Mouse (Mus musculus): ENCODE measurements around the gene Snapc3.
"Not testable (repeated sequence)": the region's sequence is repeated elsewhere in the genome, so short reads cannot be mapped to it uniquely, and the experiment has no call there.

The Snapc3 gene

DNA sequence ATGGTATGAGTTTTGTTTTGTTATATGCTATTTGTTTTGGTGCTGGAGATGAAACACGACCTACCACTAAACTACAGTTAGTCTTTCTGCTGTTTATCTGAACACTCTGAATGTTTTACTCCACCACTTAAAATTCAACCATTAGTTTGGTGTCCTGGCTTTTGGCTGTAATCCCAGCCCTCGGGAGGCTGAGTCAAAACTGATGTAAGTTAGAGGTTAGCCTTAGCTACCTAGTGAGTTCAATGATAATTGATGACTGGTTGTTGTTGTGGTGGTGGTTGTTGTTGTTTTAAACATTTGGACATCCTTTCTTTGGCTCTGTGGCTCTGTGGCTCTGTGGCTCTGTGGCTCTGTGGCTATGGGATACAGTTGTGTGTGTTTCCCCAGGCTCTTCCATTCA is 1.3 kb downstream of the Snapc3 start:
- no peak for DNase-seq

DNA sequence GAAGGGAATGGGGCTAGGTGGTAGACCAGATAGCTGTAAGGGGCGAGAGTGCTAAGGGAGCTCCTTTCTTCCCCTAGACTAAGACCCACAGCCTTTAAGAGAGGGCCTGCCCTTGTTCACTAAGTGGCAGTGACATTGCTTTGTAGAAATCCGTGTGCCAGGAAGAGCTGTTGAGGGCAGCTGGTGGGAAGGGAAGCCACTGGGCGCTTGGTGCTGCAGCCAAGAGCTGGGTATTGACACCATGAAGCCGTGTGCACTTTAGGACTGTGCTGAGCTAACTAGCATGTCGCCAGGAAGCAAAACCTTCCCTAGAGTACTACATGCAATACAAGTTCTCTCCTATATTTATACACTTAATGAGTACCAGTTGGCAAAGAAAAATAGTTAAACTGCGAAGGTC is 6.1 kb downstream of the Snapc3 start:
- DNase-seq: peak; percentile 57 to 73

DNA sequence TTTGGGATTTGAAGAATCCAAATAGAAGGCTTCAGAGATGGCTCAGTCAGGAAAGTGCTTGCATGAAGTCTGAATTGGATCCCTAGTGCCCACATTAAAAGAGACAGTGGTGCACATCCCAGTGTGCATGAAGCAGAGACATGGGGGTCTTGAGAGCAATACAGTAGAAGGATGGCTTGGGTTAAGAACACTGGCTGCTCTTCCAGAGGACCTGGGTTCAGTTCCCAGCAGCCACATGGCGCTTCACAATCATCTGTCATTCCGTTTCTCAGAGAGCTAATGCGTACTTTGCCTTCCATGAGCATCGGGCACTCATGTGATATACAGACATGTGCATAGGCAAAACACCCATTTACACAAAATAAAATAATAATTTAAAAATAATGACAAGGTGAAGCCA is 7.6 kb downstream of the Snapc3 start:
- DNase-seq: no peak

DNA sequence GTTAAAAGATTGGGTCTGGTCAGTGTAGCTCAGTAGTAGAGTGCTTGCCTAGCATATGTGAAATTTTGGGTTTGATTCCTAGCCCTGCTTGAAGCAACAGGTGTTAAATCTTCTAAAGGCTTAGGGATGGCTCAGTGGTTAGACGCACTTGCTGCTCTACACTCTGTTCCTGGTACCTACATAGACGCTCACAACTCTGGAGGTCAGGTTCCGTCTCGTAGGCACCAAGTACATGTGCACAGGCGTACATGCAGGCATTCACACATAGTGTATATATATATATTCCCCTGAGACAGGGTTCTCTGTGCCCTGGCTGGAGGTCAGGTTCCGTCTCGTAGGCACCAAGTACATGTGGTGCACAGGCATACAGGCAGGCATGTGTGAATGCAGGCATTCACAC is 9.6 kb downstream of the Snapc3 start:
- DNase-seq: no peak

DNA sequence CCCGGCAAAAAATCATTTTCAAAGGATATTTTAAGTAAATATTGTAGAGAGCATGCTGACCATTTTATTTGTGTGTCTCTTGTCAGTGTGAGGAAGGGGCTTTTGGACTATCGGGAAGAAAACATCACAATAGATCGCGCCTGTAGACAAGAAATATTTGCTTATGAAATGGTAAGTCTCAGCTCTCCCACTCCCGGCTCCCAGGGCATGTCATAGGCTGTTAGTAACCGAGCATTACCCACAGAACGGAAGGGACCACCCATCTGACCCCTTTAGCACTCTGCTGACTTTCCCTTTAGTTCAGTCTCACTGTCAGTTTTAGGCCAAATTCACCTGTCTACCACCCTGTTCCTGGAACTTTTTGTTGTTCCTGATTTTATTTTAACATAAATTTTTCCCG is 10.2 kb downstream of the Snapc3 start:
- no peak for DNase-seq

DNA sequence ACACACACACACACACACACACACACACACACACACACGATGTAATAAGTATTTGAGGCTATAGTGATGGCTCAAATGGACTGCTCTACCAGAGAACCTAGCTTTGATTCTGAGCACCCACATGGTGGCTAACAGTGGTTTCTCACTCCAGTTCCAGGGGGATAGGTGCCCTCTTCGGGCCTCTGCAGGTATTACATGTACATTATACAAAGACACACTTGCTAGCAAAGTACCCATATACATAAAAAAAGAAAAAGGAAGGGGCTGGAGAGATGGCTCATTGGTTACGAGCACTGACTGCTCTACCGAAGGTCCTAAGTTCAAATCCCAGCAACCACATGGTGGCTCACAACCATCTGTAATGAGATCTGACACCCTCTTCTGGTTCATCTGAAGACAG is 11.3 kb downstream of the Snapc3 start:
- no peak for DNase-seq

DNA sequence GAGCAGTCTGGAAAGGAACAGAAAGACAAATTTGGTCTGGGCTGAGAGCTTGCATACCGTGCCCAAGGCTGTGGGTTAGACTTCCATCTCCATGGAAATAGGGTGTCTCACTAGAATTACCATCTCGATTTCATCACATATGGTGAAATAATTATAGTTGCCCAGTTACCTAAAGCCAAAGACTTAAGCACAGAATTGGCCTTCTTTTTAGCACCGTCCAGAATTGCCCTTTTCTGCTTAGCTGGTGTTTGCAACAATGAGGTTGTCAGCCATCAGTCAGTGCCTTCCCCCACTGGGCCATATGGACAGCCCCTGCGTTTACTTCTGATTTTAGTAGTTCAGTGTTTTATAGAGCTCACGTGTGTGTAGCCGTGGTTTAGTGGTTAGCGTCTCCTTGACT is 14.4 kb downstream of the Snapc3 start:
- DNase-seq: no peak

DNA sequence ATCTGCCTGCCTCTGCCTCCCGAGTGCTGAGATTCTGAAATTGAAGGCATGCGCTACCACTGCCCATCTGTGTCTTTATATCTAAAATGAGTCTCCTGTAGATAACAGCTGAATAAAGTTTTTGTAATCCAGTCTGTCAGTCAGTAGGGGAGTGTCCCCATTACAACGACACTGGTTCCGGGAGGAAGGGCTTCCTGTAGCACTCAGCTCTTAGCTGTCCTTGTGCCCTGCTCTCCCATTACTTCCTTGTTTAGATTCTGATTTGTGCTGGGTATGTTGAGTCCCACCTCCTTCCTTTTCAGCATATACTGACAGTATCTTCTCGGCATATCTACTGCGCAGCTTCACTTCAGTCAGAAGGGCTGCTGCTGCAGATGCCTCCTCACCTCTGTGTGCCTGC is 15.4 kb downstream of the Snapc3 start:
- DNase-seq: no peak

DNA sequence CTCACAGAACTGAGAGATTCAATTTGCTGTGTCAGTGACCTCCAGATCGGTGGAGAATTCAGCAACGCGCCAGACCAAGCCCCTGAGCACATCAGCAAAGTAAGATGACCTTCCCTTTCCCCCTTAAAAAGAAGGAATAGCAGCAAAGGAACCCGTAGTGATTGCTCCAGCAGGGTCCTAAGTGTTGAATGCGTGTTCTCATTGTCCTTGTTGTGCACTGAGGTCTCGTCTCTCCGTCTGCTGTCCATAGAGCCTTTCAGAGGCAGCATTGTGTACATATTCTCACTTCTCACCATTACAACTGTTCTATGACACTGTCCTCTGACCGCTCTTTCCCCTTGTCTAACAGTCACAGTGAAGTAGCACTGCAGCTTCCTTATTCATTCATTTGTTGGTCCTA is 18.9 kb downstream of the Snapc3 start:
- no peak for DNase-seq

DNA sequence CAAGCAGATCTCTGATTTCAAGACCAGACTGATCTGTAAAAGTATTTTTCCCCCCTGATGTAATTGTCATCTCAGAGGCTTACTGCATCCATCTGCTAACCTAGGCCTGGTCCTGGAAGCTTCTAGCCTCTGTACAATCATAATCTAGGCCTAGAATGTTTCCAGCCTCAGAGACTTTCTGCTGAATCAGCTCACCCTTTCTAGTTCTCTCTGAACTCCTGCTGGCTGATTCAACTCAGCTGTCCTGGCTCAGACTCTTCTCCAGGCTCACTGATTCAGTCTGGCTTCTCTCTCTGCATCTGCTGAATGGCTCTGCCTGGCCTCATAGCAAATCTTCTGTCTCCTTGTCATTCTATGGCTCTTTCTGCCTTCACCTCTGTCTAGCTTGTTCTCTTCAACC is 20.6 kb downstream of the Snapc3 start:
- no peak for DNase-seq

DNA sequence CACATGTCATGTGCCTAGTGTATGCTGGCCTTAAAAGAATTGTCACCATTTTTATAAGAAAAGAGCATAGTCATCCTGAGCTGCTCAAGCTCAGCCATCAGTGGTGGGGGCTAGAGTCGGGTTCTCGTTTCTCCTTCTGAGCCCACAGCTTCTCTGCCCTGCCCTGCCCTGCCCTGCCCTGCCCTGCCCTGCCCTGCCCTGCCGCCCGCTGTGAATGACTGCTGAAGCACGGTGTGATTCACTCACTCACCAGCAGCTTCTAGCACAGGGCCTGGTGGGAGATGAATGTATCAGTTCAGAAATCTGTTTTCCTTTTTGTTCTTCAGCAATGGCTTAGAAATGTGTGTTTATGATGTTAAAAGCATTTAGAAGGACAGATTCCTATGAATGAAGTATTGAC is 21.5 kb downstream of the Snapc3 start:
- DNase-seq: peak in 1 of 2 experiments; percentile 33

DNA sequence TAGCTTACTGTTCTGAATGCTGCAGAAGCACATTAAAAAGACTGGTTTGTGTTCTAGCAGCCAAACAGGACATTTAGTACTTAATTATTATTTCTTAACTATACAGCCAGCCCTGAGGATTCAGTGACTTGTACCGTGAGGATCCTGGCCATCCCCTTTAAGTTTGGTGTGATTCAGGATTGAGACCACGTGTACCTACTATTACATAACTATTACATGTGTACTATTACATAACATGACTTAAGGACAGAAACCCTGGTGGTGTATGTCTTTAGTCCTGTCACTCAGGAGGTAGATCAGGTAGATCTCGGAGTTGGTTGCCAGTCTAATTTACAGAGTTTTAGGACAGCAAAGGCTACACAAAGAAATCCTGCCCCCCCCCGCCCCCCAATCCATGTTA is 23.5 kb downstream of the Snapc3 start:
- no peak for DNase-seq

DNA sequence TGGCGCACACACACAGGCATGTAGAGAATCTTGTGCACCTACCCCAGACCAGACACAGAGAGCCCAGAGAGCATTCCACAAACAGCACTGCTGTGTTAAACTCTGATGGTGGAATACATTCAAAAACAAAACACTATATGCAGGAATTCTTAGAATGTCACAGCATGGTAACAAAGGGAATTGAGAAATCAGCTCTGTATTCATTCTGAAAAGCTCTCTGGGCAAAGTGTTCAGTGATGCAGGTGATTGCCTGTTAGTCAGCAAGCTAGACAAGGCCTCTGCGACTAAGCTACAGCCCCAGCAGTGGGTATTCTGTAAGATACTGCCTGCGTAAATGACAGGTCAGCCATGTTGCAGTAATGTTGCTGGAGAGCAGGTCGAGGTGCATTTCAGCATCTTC is 33.3 kb downstream of the Snapc3 start:
- no peak for DNase-seq

DNA sequence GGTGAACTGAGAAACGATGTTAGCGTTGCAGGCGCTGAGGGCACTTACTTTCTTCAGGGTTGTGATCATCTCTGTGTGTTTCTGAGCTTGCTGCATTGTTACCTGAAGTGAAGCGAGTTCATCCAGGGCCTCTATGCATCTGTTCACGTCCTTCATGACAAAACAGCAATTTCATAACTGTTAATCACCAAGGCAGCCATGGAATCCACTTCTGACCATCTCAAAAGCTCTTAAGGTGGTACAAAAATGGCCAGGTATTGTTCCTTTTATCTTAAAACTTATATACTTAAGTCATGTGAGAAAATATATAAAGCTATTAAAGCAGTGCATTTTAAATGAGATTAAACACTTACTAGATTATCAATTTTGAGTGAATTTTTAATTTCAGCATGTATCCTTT is 42.6 kb downstream of the Snapc3 start:
- DNase-seq: no peak

DNA sequence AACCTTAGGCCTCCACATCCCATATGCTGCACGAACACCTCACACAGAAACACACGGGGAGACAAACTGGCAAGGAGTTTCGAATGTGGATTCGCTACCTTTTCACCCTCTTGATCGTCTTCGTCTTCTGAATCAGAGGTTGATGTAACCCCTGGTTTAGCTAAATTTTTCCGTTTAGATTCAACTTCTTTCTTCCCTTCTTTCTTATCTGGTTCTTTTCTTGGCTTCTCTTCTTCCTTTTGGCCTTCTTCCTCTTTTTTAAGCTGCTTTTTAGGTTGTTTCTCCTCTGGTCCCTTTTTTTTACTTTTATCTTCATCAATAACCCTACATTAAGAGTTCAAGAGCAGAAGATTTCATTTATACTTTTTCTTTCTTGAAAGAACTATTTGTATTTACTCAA is 47.3 kb downstream of the Snapc3 start:
- DNase-seq: no peak

DNA sequence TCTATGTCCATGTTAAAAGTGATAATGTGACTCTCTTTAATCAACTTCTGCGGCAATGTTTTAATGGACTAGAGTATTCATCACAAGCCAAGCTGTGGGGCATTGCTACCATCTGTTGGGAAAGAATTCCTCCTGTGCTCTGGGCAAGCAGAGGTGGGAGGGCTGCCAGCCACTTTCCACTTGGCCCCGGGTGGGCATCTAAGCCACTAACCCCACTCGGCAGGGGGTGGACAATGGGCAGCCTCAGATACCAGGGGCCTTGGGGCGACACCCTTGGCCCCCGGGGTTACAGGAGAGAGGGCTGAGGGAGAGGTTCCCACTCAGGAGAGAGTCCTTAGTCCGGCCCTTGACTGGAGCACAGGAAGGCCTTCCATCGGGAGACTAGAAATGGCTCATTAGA is 50.1 kb downstream of the Snapc3 start:
- peak; percentile 91 for DNase-seq

DNA sequence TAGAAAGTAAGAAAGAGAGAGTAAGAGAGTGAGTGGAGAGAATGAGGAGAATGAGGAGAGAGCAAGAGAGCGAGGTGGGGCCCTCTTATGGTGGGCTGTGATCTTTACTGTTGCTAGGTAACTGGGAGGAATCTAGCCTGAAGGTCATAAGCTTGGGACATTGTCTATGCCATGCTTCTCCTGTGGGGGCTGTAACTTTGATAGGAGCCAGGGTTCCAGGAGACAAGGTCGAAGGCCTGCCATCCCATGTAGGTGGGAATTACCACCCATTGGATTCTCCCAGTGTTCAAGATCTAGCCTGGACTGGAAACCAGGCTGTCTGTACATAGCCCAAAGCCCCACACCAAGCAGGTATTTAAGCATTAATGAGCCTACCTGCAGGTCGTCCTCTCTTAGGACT is 50.7 kb downstream of the Snapc3 start:
- DNase-seq: no peak

DNA sequence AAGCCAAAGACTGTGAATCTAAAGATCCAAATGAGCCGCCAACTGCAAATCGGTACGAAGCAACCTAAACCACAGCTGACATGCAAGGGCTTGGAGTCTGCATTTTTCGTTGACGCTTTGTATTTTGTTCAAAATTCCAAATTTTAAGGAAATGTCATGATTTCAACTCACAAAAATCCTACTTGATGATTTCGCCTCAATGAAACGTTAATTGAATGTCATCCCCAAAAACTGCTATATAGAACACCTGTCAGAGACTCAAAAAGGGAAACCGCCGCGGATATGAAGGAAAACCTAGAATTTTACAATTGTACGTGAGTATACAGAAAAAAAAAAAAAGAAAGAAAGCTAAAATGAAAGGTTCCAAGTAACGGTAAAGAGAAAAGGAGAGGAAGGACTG is 67.7 kb downstream of the Snapc3 start:
- DNase-seq: no peak

DNA sequence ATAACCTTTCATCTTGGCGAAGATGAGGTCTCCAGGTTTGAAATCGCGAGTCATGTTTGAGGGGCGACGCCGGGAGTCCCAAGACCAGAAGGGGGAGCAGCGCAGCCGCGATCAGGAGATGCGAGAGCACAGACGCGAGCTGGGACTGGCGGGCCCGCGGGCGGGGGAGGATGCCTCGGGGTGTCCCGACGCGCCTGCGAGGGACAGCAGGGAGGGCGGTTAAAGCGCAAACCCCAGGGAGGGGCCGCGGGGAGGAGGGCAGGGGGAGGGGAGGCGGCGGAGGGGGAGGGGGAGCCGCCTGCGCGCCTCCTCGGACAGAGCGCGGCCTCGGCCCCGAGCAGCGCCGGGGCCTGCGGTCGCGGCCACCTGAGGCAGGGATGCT is 68.2 kb downstream of the Snapc3 start:
- peak; percentile 91 to 95 for DNase-seq

DNA sequence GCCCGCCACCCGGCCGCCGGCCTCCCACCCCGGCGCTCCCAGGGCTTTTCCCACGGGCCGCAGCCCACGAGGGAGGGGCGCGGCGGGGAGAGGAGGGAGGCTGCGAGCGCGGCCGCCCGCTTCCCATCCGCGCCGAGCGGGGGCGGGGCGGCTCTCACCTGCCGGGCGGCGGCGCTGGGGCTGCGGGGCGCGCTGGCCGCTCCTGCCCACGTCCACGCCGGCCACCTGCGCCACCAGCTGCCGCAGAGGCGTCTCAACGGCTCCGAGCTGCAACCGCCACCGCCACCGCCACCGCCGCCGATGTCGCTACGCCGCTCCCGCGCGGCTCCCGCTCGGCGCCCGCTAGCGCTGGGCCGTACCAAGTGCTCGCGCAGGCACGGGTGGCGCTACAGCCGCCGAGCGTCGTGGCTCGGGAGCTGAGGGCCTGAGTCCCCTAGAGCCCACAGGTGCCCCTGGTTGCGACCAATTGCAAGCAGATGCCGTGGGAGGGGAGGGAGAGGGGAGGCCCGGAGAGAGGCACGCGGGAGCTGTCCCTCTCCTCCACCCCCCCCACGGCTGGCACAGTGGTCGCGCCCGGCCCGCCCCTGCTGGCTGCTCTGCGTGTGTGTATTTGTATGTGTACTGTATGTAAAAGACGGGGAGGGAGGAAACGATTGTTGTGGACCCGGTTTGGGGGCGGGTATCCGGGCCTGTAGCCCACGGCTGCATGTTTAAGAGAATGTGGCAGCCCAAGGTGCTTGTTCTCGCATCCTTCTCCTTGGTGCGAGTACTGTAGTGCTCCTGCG is 68.8 kb downstream of the Snapc3 start, which contains the start of gene Psip1:
Gene Psip1, minus strand, starts transcription at position 343 of the 785 bp plus-strand sequence.
- peak; percentile 96 to 97 for DNase-seq

DNA sequence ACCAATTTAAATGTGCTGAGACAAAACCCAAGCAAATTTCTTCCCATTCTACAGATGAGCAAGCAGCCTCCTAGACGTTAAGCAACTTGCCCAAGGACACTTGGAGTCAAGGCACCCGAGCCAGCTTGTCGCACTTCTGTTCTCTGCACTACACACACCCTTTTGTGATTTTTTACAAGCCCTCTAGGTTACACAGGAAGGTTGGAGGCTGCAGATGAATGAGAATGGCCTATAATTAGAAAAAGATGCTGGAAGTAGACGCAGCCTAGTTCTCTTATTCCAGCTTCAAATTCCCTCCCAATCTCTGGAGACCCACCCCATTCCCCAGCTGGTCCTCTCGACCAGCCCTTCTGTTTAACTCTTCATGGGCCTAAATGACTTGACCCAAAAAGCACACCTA is 71.6 kb downstream of the Snapc3 start:
- no peak for DNase-seq

DNA sequence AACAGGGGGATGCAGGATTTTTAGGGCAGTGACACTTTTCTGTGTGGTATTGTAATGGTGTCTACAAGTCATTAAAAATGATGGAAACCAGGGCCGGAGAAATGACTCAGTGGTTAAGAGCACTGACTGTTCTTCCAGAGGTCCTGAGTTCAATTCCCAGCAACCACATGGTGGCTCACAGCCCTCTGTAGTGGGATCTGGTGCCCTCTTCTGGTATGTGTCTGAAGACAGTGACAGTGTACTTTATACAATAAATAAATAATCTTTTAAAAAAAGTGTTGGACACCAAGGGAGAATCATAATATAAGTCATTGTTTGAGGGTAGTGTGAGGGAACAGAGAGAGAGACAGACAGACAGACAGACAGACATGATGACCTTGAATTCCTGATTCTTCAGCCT is 75.6 kb downstream of the Snapc3 start:
- no peak for DNase-seq

DNA sequence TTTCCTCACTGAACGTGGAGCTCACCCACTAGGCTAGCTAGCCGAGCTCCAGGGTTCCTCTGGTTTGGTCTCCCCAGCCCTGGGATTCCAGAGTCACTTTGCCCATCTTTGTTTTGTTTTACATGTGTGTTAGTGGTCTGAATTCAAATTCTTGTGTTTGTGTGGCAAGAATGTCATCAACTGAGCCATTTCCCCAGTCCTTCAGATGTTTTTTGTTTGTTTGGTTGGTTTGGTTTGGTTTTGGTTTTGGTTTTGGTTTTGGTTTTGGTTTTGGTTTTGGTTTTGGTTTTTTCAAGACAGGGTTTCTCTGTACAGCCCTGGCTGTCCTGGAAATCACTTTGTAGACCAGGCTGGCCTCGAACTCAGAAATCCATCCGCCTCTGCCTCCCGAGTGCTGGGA is 79.5 kb downstream of the Snapc3 start:
- not testable (repeated sequence) for DNase-seq

DNA sequence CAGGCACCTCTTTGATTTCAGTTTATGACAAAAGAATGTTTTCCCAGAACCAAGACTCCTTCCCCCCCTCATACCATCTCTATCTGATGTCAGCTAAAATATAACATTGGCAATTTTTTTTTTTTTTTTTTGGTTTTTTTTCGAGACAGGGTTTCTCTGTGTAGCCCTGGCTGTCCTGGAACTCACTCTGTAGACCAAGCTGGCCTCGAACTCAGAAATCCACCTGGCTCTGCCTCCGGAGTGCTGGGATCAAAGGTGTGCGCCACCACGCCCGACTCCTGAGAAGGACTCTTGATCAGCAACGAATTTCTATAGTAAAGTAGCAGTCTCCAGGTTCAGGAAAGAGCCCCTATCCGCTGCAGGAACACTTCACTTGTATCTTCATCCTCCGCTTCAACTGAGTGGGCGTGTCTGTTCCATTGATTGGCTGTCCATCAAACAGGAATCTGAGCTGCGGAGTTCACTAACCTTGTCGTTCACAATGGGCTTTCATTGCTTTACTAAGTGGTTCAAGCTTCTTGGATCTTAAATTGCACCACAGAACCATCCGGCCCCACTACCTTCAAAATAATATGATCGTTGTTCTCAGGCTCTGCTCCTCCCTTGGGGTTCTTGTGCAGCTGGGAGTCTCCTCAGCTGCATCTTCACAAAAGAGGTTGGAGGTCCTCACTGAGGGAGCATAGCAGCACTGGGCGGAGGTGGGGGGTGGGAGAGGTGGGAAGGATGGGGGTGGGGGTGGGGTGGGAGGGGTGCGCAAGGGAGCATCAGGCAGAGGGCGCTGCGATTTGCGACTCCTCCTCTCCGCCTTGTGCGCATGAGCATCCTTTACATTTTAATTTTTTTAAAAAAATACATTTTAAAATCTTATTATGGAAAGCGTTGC is 82.9 kb downstream of the Snapc3 start:
- peak in 1 of 2 experiments; percentile 36 for DNase-seq
